Mouse (Mus musculus) monocyte, adult 2 months (primary cell): Measurements from ENCODE around the gene Nprl2.
"Not testable (repeated sequence)": the region's sequence is repeated elsewhere in the genome, so short reads cannot be mapped to it uniquely, and the experiment has no call there.

Experiments
- DNase-seq, 2 experiments: peaks; one replicate each; pipeline ENCODE4 v3.0.0; 2022; ENCODE audit warnings: low spot score in 2 of 2, low read depth in 1 of 2

Nprl2 gene

DNA sequence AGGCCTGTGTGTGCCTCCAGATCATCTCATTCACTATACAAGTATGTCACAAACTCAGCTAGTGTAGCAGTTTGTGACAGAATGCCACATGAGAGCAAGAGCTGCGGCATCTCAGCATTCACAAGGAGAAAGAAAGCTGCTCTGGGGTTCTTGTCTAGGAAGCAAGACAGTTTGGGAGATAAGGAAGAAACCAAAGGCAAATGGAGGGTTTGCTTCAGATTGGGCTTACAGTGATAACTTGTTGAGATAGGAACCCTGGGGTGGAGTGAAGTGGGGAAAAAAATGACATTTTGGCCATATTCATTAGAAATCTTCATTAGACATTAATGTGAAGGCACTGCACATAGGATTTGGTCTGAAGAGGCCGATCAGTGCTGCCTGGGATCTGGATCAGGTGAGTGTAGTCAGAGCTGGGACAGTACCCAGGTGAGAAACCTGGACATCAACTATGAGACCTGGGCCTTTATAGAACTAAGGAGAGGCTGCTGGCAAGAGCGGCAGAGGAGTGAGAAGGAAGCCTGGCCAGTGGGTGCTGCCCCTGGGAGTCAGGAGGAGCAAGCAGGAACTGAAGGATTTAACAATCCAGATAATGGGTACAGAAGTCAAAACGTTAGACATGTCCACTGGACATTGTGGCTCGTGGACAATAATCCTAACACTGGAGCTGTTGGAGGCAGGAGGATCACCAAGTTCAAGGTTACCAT, 10.8 kb downstream of the Nprl2 start:
- DNase-seq: no peak

DNA sequence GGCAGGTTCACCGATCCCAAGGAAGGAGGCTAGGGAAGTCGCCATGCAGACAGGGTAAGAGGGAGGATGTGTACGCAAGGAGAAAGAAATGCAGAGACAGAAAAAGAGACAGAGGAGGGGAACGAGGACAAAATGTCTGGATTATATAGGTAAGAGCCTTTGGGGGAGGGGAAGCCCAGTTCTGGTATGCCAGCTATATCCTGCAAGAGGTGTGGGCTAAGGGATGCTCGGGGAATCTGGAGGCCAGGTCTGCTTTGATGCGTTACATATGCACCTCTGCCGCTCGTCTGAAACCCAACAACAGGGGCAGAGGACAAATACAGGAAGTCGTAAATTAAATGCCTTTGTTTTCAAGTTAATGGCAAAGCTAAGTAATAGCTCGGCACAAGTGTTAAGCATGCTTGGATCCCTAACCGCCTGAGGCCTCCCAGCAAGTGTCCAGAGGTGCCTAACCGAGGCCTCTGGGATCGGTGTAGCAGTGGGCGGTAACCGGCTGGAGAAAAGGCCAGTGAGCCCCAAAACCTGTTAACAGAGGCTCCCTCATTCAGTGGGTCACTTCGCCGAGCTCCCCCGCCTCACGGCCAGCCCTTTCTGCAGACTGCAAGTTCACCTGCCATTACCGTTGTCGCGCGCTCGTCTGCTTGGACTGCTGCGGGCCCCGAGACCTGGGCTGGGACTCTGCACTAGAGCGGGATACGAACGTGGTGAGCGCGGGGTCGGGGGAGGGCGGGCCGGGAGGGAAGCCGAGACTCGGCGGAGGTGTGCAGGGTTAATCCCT, 11.7 kb downstream of the Nprl2 start:
- no peak for DNase-seq

DNA sequence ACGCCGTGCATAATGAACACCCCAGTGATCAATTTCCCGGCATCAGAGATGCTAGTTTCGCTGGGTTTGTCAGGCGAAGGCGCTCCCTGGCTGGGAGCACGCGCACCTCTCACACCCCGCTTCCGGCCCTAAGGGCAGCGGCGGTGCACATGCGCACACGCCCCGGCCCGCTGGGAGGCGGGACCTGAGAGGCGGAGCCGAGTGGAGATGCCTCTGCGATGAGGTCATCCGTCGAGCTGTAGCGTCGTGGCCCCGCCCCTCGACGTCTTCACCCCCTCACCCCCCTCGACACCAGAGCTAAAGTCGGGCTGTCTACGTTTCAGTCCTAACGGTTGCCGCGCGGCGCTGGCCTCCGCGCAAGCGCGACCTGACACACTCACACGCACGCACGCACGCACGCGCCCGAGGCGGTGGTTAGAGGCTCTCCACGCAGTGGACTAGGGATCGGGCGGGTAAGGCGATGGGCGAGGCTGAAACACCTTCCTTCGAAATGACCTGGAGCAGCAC, 12.3 kb downstream of the Nprl2 start:
- DNase-seq: peak; percentile 86 to 89

DNA sequence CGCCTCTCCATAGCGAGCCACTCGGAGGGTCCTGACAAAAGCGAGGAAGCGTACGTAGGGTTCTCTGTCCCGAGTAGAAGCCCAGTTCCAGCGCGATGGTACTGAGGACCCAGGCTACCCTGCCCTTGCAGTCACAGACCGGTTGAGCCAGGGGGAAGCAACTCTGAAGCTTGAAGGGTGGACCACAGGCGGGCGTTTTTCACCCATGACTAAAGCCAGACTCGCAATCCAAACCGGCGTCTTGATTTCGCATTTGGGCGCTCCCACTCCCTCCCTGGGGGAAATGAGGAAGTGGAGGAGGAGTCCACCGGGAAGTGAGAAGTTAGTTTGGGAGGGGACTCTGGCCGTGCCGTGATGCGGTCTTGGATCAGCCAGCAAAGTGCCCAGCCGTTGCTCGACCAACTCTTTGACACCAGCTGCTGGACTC, 13.0 kb downstream of the Nprl2 start:
- peak; percentile 75 to 76 for DNase-seq

DNA sequence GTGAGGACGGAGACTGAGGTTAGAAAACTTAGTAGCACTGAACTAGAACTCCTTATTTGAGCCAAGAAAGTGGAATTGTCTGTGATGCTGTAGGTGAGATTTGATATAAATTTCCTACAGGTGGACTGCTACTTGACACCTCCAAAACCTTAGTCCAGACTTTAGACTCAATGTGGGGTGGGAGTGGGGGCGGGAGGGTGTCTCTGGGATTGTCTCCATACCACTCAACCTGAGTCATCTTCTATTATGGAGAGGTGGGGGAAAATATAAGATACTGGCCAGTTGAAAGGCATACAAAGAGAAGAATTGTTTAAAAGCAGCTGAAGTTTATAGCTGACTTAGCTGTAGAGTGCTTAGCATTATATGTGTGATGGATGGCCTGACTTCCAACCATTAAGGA, 13.7 kb downstream of the Nprl2 start:
- no peak for DNase-seq

DNA sequence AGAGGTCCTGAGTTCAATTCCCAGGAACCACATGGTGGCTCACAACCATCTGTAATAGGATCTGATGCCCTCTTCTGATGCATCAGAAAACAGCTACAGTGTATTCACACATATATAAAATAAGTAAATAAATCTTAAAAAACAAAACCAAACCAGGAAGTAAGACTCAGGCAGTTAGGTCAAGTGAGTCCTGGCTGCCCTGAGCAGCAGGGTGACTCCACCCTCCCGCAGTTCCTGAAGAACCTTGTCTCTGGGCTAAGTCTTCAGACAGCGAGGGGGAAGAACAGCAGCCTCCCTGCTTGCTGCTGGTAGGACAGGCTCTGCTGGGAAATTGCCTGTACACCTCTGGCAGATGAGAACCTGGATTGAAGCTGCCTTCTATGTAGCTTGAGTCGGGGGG, 14.3 kb downstream of the Nprl2 start:
- DNase-seq: no peak

DNA sequence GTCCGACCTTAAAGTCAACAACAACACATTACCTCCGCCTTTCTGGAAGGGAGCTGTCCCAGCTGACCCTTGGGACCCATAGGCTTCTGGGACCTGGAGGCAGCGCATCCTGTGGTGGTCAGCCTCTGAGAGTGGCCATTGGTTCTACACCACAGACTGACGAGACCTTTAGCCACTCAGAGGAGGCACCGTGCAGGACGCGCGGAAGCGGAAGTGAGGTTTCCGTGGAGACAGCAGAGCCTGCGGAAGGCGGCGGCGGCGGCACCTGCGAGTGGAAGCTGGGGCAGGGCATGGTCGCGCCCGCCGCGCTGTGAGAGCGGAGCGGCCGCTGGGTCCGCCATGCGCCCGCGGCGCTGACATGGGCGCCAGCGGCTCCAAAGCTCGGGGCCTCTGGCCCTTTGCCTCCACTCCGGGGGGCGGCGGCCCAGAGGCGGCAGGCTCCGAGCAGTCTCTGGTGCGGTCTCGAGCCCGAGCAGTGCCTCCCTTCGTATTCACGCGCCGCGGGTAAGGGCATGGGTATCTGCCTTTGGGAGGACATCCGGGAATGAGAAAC, 21.1 kb downstream of the Nprl2 start, which contains the start of gene Tusc2:
Gene Tusc2, plus strand, starts transcription at position 227 of the 553 bp plus-strand sequence.
- peak; percentile 81 to 85 for DNase-seq

DNA sequence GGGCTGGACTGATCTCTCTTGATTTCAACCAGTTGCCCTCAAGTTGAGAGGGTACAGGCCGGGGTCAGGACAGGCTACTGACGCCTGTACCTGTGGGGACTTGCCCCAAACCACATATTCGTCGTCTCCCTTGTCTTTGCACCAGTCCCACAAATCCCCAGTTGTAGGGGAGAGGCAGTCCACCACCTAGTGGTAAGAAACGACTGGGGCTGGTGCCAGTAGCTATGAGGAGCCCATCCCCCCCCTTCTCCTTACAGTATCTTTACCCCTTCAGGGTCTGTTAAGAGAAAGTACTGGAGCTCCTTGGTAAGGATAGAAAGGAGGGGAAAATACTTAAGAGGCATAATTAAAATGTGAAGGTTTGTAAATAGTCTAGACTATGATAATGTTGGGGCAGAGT, 23.5 kb downstream of the Nprl2 start:
- not testable (repeated sequence) for DNase-seq

DNA sequence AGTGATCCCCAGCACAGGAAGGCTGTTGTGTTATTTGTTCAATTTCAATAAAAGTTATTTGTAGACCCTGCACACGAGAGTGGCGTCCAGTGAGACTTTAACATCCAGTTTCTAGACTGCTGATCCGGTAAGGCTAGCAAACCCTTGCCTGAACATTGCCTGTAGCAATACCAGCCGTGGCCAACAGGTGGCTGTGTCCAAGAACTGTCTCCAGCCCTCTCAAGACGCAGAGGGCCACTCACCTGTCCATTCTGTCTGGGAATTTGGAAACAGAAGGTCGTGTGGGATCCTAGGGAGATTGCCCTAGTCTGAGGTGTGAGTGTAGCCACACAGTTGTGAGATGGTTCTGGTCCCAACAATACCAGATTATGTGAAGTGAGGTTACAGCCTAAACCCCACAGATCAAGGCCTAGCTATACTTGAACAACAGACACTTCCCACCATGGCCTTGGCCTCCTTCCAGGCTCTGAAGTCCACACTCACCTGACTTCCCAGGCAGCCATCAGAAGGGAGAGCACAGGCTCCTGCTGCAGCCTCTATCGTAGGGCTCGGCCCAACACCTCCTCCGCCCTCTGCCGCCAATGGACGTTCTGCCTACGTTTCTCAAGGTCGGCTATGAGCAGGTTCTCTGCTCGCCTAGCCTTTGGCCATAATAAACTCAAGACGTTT, 24.1 kb downstream of the Nprl2 start:
- peak in 1 of 2 experiments; percentile 61 for DNase-seq

DNA sequence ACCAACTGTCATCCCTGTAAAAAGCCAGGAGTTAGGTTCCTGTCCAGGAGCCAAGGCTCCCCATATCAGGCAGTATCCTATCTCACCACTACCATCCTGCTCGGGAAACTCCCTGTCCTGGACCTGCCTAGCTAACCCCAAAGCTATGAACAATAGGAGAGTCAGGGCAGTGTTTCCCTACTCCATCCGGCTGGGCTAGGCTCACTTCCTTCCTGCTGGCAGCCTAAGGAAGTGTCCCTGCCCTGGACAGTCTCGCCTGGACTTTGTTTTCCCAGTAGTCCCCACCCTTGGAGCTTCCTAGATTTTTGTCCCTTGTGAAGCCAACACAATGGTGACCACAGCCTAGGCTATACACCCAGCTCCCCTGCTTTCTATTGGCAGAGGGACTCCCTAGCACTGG, 24.8 kb downstream of the Nprl2 start:
- no peak for DNase-seq

DNA sequence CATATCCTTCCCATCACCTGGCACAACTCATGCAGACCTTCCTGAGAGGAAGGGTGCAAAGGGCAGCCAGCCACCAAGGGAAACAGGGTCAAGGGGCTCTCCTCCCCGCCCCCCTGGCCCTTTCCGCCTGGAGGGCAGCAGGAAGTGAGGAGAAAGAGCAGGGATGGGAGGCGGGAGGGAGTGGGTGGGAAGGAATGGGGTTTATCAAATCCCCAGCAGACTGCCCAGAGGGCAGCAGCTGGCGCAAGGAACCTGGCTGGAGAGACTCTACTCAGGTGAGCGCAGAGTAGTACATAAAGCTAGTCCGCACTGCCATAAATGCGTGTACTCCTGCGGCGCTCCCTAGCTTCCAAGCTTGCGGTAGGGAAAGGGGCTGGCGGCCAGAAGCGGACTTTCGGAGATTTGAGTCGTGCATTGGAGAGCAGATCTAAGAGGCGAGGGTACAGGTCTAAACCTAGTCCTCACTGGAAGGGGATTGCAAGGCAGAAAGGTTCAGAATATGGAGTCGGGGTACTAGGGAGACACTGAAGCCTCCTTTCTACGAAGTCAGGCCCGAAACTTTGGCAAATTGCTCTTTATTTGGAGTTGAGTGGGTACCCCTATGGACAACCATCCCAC, 25.8 kb downstream of the Nprl2 start, which contains the start of gene Hyal2:
Gene Hyal2, plus strand, starts transcription at position 244 of the 618 bp plus-strand sequence.
- no peak for DNase-seq

DNA sequence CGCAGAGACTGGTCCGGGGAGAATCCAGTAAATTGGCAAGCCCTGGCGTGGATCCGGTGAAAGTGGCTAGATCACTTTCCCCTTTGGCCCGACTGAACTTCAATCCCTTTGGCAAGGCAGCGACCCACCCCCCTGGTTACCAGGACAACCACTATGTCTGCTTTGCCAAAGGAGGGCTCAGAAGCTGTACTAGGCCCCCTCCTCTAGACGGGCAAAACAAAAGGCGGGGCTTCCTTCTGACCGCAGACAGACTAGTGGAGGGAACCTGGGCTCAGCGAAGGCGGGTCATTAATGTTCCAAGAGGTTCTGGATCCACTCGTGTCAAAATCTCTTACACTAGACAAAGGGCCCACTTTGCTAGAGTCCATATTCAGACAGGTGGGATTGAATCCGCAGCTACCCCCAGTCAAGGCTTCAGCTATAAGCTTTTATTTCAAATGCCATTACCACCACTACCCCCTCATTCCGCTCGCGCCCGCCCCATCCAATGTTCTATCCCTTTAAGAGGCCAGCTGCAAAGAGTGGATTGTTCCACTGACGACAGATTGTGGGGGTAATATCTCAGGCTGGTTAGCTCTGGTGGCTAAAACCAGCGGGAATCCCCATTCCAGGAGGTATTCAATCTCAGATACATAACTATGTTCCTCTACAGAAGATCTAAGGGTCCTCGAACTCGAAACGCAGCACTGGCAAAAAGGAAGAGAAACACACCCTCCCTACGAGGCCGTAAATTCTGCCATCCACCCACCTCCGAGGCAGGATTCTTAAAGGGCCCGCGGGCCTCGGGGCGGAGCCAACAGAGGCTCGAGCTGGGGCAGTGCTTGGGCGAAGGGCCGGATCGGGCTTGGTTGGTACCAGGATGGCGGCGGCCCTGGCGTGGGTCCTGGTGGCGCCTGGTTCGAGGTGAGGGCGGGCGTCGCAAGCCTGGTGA, 26.6 kb downstream of the Nprl2 start:
- peak in 1 of 2 experiments; percentile 64 for DNase-seq

DNA sequence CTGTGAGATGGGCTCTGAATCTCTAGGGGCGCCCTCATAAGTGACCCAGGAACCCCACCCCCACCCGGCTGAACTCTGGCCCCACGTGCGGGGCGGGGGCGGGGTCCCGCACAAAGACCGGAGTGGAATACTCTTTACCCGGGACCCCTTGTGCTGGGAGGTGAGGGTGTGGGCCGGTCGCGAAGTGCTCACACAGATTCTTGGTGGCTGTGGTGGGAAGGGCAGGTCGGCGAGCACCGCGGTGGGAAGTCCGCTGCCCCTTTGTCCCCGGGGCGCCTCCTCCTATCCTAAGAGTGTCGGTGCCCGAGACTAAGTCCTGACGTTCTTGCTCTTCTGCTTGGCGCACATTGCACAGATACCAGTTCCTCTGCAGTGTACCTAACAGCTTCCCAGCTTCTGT, 27.2 kb downstream of the Nprl2 start:
- DNase-seq: no peak

DNA sequence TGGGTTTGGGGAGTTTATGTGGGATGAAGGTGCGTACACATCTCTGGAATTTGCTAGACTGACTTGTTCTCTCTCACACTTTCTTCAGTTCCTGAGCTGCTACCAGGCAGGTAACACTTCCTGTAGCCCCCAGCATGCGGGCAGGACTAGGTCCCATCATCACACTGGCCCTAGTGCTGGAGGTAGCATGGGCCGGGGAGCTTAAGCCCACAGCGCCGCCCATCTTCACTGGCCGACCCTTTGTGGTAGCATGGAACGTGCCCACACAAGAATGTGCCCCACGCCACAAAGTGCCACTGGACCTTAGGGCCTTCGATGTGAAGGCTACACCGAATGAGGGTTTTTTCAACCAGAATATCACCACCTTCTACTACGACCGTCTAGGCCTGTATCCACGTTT, 28.0 kb downstream of the Nprl2 start:
- DNase-seq: no peak

DNA sequence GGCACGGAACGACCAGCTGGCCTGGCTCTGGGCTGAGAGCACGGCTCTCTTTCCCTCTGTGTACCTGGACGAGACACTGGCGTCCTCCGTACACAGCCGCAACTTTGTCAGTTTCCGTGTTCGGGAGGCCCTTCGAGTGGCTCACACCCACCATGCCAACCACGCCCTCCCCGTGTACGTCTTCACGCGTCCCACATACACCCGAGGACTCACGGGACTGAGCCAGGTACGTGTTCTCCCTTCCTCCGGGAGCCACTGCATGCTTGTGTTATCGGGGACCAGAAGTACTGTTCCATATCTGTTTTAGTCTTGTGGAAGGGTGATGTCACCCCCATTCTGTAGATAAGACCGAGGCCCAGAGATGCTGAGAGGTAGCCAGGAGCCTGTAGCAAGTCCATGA, 28.8 kb downstream of the Nprl2 start:
- DNase-seq: no peak

DNA sequence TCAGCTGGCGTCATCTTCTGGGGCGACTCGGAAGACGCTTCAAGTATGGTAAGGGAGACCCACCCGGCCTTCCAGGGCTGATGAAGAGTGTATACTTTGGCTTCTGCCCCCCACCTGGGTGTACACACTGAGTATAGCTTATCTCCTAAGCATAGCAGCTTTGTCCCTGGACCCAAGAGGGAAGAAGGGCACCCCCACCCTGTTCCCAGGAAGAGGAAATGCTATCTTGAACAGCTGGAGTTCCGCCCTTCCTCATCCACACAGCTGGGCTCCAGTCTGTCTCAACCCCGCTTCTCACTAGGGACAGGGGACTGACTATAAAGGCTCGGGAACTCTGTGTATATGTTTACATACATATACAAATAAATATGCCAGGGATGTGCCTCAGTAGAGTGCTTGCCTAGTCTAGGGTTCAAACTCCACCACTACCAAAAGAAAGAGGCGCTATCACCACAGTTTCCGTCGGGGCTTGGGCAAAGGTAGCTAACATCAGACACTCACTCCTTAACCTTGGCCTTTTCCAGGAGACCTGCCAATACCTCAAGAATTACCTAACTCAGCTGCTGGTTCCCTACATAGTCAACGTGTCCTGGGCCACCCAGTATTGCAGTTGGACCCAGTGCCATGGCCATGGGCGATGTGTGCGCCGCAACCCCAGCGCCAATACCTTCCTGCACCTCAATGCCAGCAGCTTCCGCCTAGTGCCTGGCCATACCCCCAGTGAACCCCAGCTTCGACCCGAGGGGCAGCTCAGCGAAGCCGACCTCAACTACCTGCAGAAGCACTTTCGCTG, 29.7 kb downstream of the Nprl2 start:
- no peak for DNase-seq

DNA sequence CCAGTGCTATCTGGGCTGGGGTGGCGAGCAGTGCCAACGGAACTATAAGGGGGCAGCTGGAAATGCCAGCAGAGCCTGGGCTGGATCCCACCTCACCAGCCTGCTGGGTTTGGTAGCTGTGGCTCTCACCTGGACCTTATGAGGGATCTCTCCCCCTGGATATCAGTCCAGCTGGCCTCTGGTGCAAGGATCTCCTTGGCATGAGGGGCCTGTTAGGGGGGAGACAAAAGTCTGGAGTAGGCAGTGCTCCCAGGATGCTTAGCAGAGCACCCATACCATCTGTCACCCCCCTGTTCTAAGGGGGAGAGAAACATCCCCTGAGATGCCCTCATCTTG, 30.3 kb downstream of the Nprl2 start:
- DNase-seq: no peak

DNA sequence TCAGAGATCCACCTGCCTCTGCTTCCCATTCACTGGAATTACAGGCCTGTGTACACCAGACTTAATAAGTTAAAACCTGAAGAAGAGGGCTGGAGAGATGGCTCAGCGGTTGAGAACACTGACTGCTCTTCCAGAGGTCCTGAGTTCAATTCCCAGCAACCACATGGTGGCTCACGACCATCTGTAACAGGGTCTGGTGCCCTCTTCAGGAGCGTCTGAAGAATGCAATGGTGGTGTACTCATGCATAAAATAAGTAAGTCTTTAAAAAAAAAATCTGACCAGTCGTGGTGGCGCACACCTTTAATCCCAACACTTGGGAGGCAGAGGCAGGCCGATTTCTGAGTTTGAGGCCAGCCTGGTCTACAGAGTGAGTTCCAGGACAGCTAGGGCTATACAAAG, 31.7 kb downstream of the Nprl2 start:
- DNase-seq: not testable (repeated sequence)
